Mouse (Mus musculus) embryonic fibroblast, embryonic 13.5 days (primary cell): ENCODE measurements around the gene Chd8. TPM values are rescaled to one million over a fixed set of nuclear protein-coding genes. Genes with fewer than 3 reads are reported as not detected.
"Not testable (repeated sequence)": the region's sequence is repeated elsewhere in the genome, so short reads cannot be mapped to it uniquely, and the experiment has no call there.

ENCODE experiments used
- H3K27ac ChIP-seq: 2 replicates; pipeline ENCODE4 v1.5.1; 2012; ENCODE audit warnings: low read length, control low read depth, inconsistent platforms; ENCODE audit not compliant: insufficient read depth
- H3K4me1 ChIP-seq: 2 replicates; pipeline ENCODE4 v1.6.1; 2011; ENCODE audit warnings: low read length; ENCODE audit not compliant: control insufficient read depth, insufficient read depth
- H3K4me3 ChIP-seq: 2 replicates; pipeline ENCODE4 v1.5.1; 2011; ENCODE audit warnings: mild to moderate bottlenecking, control low read depth, low read length; ENCODE audit not compliant: insufficient read depth
- CTCF ChIP-seq: IDR thresholded peaks from 2 replicates; pipeline ENCODE4 v1.5.1; 2011; ENCODE audit warnings: mild to moderate bottlenecking, control low read depth, low read length, moderate library complexity, borderline replicate concordance; ENCODE audit not compliant: insufficient read depth
- POLR2A ChIP-seq: IDR thresholded peaks from 2 replicates; pipeline ENCODE4 v1.6.1; 2011; ENCODE audit warnings: low read depth, mild to moderate bottlenecking, control low read depth, low read length, moderate library complexity
- polyA plus RNA-seq: library from polyadenylated mRNA; stranded (reverse); fragments of >200 nt; gene quantifications from 2 replicates; pipeline ENCODE4 v1.2.4, GENCODE M21; 2011; ENCODE audit warnings: low read depth; ENCODE audit not compliant: missing spikeins, insufficient read length

The Chd8 gene
- 141 and 146 TPM in 2 replicates for polyA plus RNA-seq

DNA sequence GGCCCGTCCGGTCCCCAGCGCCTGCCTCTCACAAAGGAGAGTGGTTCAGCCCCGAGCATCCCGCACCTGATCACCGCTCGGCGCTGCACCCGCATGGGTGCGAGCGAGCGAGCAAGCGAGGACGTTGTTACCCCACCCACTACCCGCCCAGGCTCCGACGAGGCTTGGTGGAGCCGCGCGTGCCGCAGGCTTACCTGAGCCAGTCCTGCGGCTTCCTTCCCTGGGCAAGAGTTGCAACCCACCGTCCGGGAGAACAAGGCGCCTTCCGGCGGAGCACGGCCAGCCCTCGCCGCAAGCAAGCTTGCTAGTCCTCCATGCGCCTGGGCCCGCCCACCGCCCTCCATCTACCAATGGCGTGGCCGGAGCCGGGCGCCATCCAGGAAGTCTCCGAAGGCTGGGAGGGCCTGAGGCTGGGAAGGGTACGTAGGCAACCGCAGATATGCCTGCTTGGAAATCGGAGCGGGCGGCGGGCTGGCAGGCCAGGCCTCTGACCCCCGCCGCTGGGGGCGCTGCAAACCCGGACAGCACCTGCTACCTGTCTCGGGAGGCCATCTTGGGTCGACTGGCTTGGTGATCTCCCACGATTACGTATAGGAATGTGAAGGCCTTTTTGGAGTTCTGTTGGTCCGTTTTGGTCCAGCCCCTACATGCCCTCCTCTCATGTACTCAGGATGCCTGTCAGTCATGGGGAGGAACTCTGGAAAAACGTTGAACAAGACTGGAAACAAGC lies at the start of gene Chd8:
Gene Chd8 (minus strand): TSS at position 297 of the 730 bp plus-strand sequence.
- peak; percentile 45; the same call in 1 of the 2 replicates for TF ChIP-seq CTCF
- TF ChIP-seq POLR2A: peak; percentile 84
- Histone ChIP-seq H3K27ac (peak within 1 kb of the TSS; percentile 72), H3K4me3 (peak within 1 kb of the TSS; percentile 76), H3K4me1 (no peaks in the 10 kb centered on the region; the same call in 1 of the 2 replicates)

DNA sequence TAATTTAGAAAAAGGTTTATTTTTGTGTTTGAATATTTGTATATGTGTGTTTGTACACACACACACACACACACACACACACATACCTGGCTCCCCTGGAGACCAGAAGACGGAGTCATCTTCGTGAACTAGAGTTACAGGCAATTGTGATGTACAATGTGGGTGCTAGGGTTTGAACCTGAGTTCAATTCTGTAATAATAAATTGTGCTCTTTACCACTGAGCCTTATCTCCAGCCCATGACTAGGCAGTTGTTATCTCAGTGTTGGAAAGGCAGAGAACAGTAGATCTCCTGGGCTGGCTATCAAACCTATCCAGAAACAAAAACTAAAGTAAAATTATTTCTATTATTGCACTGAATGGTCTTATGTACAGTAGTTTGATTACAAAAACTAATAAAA lies 48.5 kb upstream of the Chd8 start:
- Histone ChIP-seq H3K4me3 (no peak overlapping the region), H3K27ac (no peak overlapping the region), H3K4me1 (no peaks in the 10 kb centered on the region)
- no peak for TF ChIP-seq CTCF

GRCm38 (mm10) chr14:52304644-52305271 lies 47.2 kb upstream of the Chd8 start, which contains the start of gene Mettl3:
Gene Mettl3 (minus strand): TSS chr14:52305128.
- Histone ChIP-seq H3K4me3 (peak within 1 kb of the TSS; percentile 59), H3K27ac (peak within 1 kb of the TSS; percentile 80), H3K4me1 (no peaks in the 10 kb centered on the region)
- TF ChIP-seq CTCF (no peak), POLR2A (peak; percentile 61)

- not testable (repeated sequence) for H3K27ac ChIP-seq, H3K4me1 ChIP-seq
- H3K4me3 ChIP-seq: 0 out of 2 replicates have a peak overlapping the region, but pooled peaks have one; percentile 59
Measured at GRCm38 (mm10) chr14:52303517-52303916, 45.9 kb upstream of the Chd8 start.

GRCm38 (mm10) chr14:52295558-52296264 lies 38.1 kb upstream of the Chd8 start:
- no peak overlapping the region for H3K27ac ChIP-seq
- H3K4me3 ChIP-seq: no peak overlapping the region
- no peak for TF ChIP-seq POLR2A
- H3K4me1 ChIP-seq: no peaks in the 10 kb centered on the region

GRCm38 (mm10) chr14:52284191-52284590 lies 26.6 kb upstream of the Chd8 start:
- H3K4me3 ChIP-seq: no peak overlapping the region
- H3K27ac ChIP-seq: no peak overlapping the region
- no peaks in the 10 kb centered on the region for H3K4me1 ChIP-seq
- no peak for TF ChIP-seq POLR2A
- no peak for TF ChIP-seq CTCF

- no peak for TF ChIP-seq POLR2A
- no peak for TF ChIP-seq CTCF
- H3K4me1 ChIP-seq: no peaks in the 10 kb centered on the region
- H3K4me3 ChIP-seq: no peak overlapping the region
Measured at GRCm38 (mm10) chr14:52283629-52284028, 26.0 kb upstream of the Chd8 start.

DNA sequence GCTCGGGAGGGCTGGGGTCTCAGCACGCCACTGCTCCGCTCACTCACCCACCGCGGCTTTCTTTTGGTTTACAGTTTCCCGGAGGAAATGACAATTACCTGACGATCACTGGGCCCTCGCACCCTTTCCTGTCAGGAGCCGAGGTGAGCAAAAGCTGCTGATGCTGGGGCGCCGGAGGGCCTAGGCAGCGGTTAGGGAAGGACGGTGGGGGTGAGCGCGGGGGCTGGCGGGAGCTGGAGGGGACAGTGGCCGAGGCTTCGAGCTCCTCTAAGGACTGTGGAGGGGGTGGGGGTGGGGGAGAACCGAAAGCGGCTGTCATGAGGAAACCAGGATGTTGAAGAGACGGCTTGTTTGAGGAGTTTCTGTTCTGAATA lies 22.2 kb upstream of the Chd8 start:
- TF ChIP-seq POLR2A: no peak
- TF ChIP-seq CTCF: no peak
- H3K4me3 ChIP-seq: peak overlapping the region; percentile 76
- no peak overlapping the region for H3K27ac ChIP-seq
- H3K4me1 ChIP-seq: no peaks in the 10 kb centered on the region

More at GRCm38 (mm10) chr14:52283629-52284028, 26.0 kb upstream of the Chd8 start:
- H3K27ac ChIP-seq: no peak overlapping the region

DNA sequence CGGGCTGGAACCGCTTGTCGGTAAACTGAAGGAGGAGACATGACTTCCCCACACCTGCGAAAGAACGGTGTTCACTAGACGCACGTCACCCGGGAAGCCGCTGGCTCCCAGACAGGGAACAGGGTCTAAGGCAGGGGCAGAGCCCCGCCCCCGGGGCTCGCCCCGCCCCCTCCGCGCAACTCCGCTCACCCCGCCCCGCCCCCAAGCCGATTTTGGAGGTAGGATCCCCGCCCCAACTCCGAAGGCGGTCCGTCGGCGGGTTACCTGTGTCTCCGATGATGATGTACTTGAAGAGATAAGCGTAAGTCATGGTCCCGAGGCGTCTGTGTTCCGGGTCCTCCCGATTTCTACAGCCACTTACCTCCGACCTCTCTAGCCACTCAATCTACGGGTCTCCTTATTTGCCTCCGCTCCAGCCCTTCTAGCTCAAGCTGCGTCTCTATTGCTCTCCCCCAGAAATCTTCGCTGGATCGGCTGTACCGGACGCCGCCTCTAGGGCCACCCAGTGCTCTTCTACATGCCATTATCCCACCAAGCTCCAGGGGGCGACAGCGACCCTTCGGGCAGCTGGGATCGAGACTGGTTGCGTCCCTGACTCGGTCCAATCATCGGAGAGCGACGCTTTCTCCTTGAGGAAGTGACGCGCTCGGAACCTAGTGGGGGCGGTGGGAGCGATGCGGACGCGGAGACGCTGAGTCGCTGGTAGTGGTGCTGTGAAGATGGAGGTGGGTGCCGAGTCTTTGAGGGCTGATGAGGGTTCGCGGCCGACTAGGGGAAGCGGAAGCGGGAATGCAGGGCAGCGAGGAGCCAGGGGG lies 21.6 kb upstream of the Chd8 start, which contains the start of the genes Tox4 and Rab2b:
Gene Tox4 (plus strand): TSS at position 215 of the 815 bp plus-strand sequence.
Gene Rab2b (minus strand): TSS at position 614 of the 815 bp plus-strand sequence.
- TF ChIP-seq CTCF (peak; percentile 92), POLR2A (peak; percentile 94)
- H3K4me1 ChIP-seq: no peaks in the 10 kb centered on the region
- H3K4me3 ChIP-seq: peak within 1 kb of the TSS; percentile 76
- no peak within 1 kb of the TSS for H3K27ac ChIP-seq
